Mouse (Mus musculus) cerebellum, adult 2 months (tissue): ENCODE results near the gene Usp22.
"Not testable (repeated sequence)": the region's sequence is repeated elsewhere in the genome, so short reads cannot be mapped to it uniquely, and the experiment has no call there.

ENCODE experiments used
- CTCF ChIP-seq: fragments of 200-500 bp; IDR thresholded peaks from 2 replicates; pipeline ENCODE4 v1.5.1; 2011; ENCODE audit warnings: low read depth, mild to moderate bottlenecking, control low read depth, low read length, moderate library complexity, borderline replicate concordance; ENCODE audit not compliant: insufficient read depth
- POLR2A ChIP-seq: fragments of 200-500 bp; IDR thresholded peaks from 2 replicates; pipeline ENCODE4 v1.6.1; 2011; ENCODE audit warnings: low read length, control low read depth, borderline replicate concordance; ENCODE audit not compliant: insufficient read depth

- not testable (repeated sequence) for TF ChIP-seq CTCF, POLR2A
Observed at GRCm38 (mm10) chr11:61130646-61131045, 44.2 kb downstream of the Usp22 start.
